Mouse (Mus musculus): Measurements from ENCODE around the gene Sytl2. TPM values are rescaled to one million over a fixed set of nuclear protein-coding genes. Genes with fewer than 3 reads are reported as not detected.

Sytl2 gene
- polyA plus RNA-seq, 1 experiment from 2014 or later: 3.8 TPM

Other genes with a start within 250 kb of the Sytl2 start
- gene Picalm, start 172.0 kb upstream of the Sytl2 start, polyA plus RNA-seq (2014; fragmentation: Nextera tagmentation; extraction: Ambion mirVana): 34.5 and 35.7 TPM in 2 replicates
- gene Ccdc83, start 36.5 kb upstream of the Sytl2 start, polyA plus RNA-seq (2014; fragmentation: Nextera tagmentation; extraction: Ambion mirVana): 0.11 TPM in 1 of 2 replicates, not detected in the other
- 3.6 and 3.9 TPM in 2 replicates for gene Ccdc89, start 124.3 kb downstream of the Sytl2 start, polyA plus RNA-seq (2014; fragmentation: Nextera tagmentation; extraction: Ambion mirVana)
- 49.9 and 52.3 TPM in 2 replicates for gene Crebzf, start 140.5 kb downstream of the Sytl2 start, polyA plus RNA-seq (2014; fragmentation: Nextera tagmentation; extraction: Ambion mirVana)
- 116 and 123 TPM in 2 replicates for gene Tmem126a, start 155.0 kb downstream of the Sytl2 start, polyA plus RNA-seq (2014; fragmentation: Nextera tagmentation; extraction: Ambion mirVana)
- gene Tmem126b, start 173.7 kb downstream of the Sytl2 start, polyA plus RNA-seq (2014; fragmentation: Nextera tagmentation; extraction: Ambion mirVana): 46.9 and 48.2 TPM in 2 replicates
- gene Dlg2, start 174.4 kb downstream of the Sytl2 start, polyA plus RNA-seq (2014; fragmentation: Nextera tagmentation; extraction: Ambion mirVana): 1.8 and 2.5 TPM in 2 replicates

Data from midbrain, embryonic 11.5 days (tissue).